Mouse (Mus musculus): Measurements from ENCODE around the gene Rflna. TPM values are rescaled to one million over a fixed set of nuclear protein-coding genes. Genes with fewer than 3 reads are reported as not detected.

Rflna gene
- polyA plus RNA-seq, 1 experiment from 2014 or later: 5.0 TPM

GRCm38 (mm10) chr5:125011628-125012027, 8.6 kb downstream of the Rflna start:
- Histone ChIP-seq H3K4me2 (no peak overlapping the region), H3K36me3 (peaks cover 55% of the 10 kb centered on the region), H3K4me3 (replicated peaks) (no peak overlapping the region), H3K4me1 (peaks cover 16% of the 10 kb centered on the region), H3K27me3 (no peaks in the 10 kb centered on the region; the same call in 1 of the 2 replicates), H3K9ac (no peak overlapping the region), H3K27ac (no peak overlapping the region), H3K9me3 (replicated peaks) (no peaks in the 10 kb centered on the region)
- 90% methylated on average over 8 of the region's 8 CpGs for WGBS
- ATAC-seq (replicated peaks; ENCODE audit: low FRiP score): no peak

DNA sequence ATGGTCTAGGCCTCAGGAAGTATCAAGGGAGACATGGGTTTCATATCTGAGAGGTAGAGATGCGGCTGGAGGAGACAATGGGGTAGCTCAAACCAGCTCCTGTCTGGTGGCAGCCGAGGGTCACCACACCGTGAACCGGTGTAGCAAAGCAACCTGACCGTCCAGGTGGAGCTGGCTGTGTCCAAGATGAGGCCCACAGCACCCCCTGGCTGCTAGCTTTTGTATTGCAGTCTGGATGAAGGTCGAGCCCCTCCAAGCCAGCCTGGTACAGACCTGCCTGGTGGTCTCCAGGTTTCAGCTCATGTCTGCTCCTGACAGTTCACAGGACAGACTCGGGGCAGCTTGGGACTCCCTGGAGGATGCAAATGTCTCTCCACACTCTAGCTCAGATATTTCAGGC, 11.5 kb downstream of the Rflna start:
- Histone ChIP-seq H3K27ac (no peak overlapping the region), H3K27me3 (no peaks in the 10 kb centered on the region), H3K4me3 (replicated peaks) (no peak overlapping the region), H3K4me1 (peaks cover 18% of the 10 kb centered on the region), H3K36me3 (peaks cover 77% of the 10 kb centered on the region), H3K4me2 (no peak overlapping the region), H3K9ac (no peak overlapping the region), H3K9me3 (replicated peaks) (no peaks in the 10 kb centered on the region)
- ATAC-seq (replicated peaks; ENCODE audit: low FRiP score): no peak
- WGBS: 42% methylated on average over 7 of the region's 7 CpGs

DNA sequence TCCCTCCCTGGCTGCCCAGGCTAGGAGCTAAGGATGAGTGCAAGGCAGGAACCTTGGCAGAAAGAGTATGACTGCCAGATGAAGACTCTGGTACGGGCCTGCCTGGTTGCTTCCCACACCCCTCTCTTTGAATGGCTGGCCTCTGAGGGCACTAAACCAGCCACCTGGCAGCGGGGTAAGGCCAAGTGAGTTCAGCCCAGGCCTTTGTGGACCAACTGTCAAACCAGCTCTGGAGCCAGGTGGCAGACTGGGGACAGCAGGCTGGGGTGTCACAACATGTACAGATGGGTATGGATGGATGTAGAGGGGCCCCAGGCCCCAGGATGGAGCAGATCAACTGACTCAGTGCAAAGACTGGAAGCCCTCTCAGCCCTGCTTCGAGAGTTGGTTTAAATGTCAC, 12.0 kb downstream of the Rflna start:
- 87% methylated on average over 3 of the region's 3 CpGs for WGBS
- H3K9me3 ChIP-seq (replicated peaks): no peaks in the 10 kb centered on the region
- no peak overlapping the region for H3K4me3 ChIP-seq (replicated peaks)
- no peaks in the 10 kb centered on the region for H3K27me3 ChIP-seq
- H3K27ac ChIP-seq: no peak overlapping the region
- no peak overlapping the region for H3K4me2 ChIP-seq
- no peak overlapping the region for H3K9ac ChIP-seq
- no peak for ATAC-seq (replicated peaks; ENCODE audit: low FRiP score)
- H3K4me1 ChIP-seq: peaks cover 22% of the 10 kb centered on the region
- H3K36me3 ChIP-seq: peaks cover 75% of the 10 kb centered on the region

DNA sequence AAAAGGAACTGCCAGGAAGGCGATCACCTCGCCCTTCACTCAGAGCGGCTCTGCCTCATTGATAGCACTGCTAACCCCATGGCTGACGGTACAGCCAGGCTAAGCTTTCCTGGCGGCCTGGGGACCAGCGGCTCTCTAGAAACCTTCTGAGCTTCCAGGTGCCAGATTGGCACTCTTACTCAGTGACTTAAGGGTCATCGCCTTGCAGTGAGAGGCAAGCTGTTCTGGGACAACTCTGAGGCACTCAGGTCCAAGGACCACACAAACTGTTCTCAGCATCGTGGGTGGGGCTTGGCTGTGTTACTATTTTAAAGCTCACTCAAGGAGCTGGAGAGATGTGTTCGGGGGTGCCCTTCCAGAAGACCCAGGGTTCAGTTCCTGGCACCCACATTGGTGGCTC, 12.6 kb downstream of the Rflna start:
- Histone ChIP-seq H3K27ac (no peak overlapping the region), H3K9me3 (replicated peaks) (no peaks in the 10 kb centered on the region), H3K4me2 (no peak overlapping the region), H3K36me3 (peaks cover 70% of the 10 kb centered on the region), H3K27me3 (no peaks in the 10 kb centered on the region), H3K9ac (no peak overlapping the region), H3K4me1 (peaks cover 19% of the 10 kb centered on the region), H3K4me3 (replicated peaks) (no peak overlapping the region)
- ATAC-seq (replicated peaks; ENCODE audit: low FRiP score): no peak
- 88% methylated on average over 9 of the region's 9 CpGs for whole genome bisulfite sequencing

DNA sequence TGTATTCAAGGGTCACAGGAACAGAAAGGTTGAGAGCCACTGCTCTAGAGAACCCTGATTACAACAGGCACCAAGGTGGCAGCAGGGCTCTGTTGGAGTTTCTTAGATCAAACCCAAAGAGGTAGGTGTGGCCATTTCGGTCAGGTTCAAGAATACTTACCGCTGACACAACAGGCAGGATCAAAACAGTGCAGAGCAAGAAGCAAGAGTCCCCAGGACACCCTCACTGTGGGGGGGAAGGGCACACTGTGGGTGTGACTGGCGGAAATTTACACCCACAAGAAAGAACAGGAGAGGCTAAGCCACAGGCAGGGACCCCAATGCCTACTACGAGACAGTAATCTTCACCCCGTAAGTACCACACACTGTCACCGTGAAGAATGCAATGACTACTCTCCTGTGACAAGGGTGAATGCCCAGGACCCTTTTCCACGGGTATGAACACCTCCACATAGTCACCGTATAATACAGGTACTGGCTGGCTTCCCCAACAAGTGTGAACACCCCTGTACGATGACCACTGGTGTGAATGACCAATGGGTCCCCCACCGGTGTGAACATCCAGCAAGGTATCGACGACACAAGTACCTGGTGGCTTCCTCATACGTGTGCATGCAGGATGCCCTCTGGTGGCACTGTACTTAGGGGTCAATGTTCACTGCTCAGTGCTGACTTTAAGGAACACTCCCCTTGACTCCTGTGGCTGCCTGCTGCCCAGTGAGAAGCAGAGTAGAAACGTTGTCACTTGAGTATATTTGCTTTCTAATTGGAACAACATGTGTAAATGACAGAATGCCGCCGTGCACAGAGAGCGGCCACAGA, 13.6 kb downstream of the Rflna start:
- H3K4me2 ChIP-seq: no peak overlapping the region
- H3K36me3 ChIP-seq: peaks cover 67% of the 10 kb centered on the region
- no peak overlapping the region for H3K27ac ChIP-seq
- no peak overlapping the region for H3K9ac ChIP-seq
- H3K9me3 ChIP-seq (replicated peaks): no peaks in the 10 kb centered on the region
- H3K4me3 ChIP-seq (replicated peaks): no peak overlapping the region
- ATAC-seq (replicated peaks; ENCODE audit: low FRiP score): no peak
- peaks cover 15% of the 10 kb centered on the region for H3K4me1 ChIP-seq
- WGBS: 83% methylated on average over 17 of the region's 17 CpGs
- H3K27me3 ChIP-seq: no peaks in the 10 kb centered on the region

DNA sequence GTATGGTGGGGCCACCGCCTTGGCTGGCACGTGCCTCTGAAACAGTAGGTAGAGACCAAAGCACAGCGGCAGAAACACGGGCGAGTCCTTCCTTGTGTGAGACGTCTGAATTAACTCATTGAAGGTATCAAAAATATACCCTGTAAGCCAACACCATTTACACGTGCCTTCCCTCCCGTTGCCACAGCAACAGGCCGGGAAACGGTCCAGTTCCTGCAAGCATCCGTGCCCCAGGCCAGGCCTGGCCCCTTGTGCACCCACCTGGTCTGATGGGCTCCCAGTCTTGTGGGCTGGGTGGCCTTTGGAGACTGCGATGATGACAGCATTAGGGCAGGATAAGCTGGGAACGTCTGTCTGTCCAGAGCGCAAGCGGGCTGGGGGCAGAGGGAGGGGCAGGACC, 14.3 kb downstream of the Rflna start:
- 0 out of 2 replicates have a peak, but pooled peaks have one; percentile 12 for ATAC-seq (replicated peaks; ENCODE audit: low FRiP score)
- no peak overlapping the region for H3K9ac ChIP-seq
- H3K36me3 ChIP-seq: peaks cover 73% of the 10 kb centered on the region
- H3K27me3 ChIP-seq: no peaks in the 10 kb centered on the region
- no peak overlapping the region for H3K27ac ChIP-seq
- no peak overlapping the region for H3K4me2 ChIP-seq
- no peak overlapping the region for H3K4me3 ChIP-seq (replicated peaks)
- WGBS: 55% methylated on average over 15 of the region's 15 CpGs
- no peaks in the 10 kb centered on the region for H3K9me3 ChIP-seq (replicated peaks)
- peaks cover 15% of the 10 kb centered on the region for H3K4me1 ChIP-seq

- peaks cover 79% of the 10 kb centered on the region for H3K36me3 ChIP-seq
- 78% methylated on average over 5 of the region's 5 CpGs for WGBS
- H3K27ac ChIP-seq: no peak overlapping the region
- 0 out of 2 replicates have a peak, but pooled peaks have one; percentile 6 for ATAC-seq (replicated peaks; ENCODE audit: low FRiP score)
- peaks cover 15% of the 10 kb centered on the region for H3K4me1 ChIP-seq
- no peak overlapping the region for H3K9ac ChIP-seq
- H3K9me3 ChIP-seq (replicated peaks): no peaks in the 10 kb centered on the region
- H3K4me3 ChIP-seq (replicated peaks): no peak overlapping the region
- H3K27me3 ChIP-seq: no peaks in the 10 kb centered on the region
- H3K4me2 ChIP-seq: no peak overlapping the region
Measured at GRCm38 (mm10) chr5:125019099-125019498, 16.1 kb downstream of the Rflna start.

GRCm38 (mm10) chr5:125021298-125021697, 18.3 kb downstream of the Rflna start:
- Histone ChIP-seq H3K27me3 (no peaks in the 10 kb centered on the region), H3K9me3 (replicated peaks) (no peaks in the 10 kb centered on the region), H3K36me3 (peaks cover 84% of the 10 kb centered on the region), H3K4me1 (peaks cover 15% of the 10 kb centered on the region), H3K4me3 (replicated peaks) (no peak overlapping the region), H3K9ac (no peak overlapping the region), H3K27ac (no peak overlapping the region), H3K4me2 (no peak overlapping the region)
- WGBS: 77% methylated on average over 11 of the region's 11 CpGs
- no peak for ATAC-seq (replicated peaks; ENCODE audit: low FRiP score)

DNA sequence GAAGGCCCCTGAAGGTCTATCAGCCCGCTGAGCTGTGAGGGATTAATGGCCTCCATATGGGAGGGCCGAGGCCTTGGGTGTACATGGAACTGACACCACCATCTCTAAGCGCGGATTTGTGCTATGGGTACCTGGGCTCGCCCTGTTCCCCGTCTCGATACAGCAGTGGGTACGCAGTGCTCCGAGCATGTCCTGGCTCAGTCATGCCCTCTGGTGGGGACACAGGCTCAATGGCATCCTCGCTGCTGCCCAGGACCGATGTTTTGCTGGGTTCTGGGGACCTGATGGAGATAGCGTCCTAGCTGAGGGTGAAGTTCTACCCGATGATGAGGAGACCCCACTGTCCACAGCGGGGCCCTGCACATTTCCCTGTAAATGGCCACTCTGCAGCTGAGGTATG, 21.0 kb downstream of the Rflna start:
- no peak overlapping the region for H3K9ac ChIP-seq
- WGBS: 86% methylated on average over 14 of the region's 14 CpGs
- H3K27ac ChIP-seq: no peak overlapping the region
- peaks cover 84% of the 10 kb centered on the region for H3K36me3 ChIP-seq
- no peaks in the 10 kb centered on the region for H3K9me3 ChIP-seq (replicated peaks)
- 0 out of 2 replicates have a peak, but pooled peaks cover 6% of the 10 kb centered on the region for H3K4me1 ChIP-seq
- no peak for ATAC-seq (replicated peaks; ENCODE audit: low FRiP score)
- no peaks in the 10 kb centered on the region for H3K27me3 ChIP-seq
- H3K4me2 ChIP-seq: no peak overlapping the region
- no peak overlapping the region for H3K4me3 ChIP-seq (replicated peaks)

DNA sequence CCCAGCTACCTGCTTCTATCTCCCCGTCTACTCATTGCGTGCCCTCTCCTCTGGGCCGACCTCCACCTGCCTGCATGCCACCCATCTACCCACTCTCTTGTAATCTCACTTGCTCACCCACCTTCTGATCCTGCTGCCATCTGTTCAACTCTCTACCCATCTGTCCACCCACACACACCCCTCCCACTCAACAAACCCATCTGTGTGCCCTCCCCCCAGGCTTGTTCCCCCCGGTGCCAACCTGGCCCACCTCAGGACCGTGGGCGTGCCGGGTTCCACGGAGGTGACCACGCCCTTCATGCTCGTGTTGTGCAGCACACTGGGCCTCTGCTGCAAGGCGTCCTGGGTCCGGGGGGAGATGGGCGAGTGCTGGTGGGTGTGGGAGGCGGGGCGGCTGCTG, 25.4 kb downstream of the Rflna start:
- ATAC-seq (replicated peaks; ENCODE audit: low FRiP score): no peak
- WGBS: 92% methylated on average over 15 of the region's 15 CpGs
- no peaks in the 10 kb centered on the region for H3K4me1 ChIP-seq

DNA sequence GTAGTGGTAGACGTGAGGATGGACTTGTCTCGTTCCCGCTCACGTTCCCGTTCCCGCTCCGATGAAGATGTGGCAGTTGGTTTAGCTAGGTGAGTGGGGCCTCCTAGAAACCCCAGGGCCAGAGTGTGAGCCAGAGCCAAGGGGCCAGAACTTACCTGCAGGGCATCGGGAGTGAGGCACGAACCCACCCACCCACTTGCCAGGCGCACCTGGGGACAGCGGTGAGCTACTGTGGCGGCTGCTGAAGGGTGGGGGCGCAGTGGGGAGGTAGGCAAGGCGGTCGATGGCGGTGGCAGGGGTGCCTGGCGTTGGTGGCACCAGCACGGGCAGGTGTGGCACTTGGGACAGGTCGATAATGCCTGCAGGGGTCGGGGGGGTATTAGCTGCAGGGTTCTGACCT, 25.9 kb downstream of the Rflna start:
- no peaks in the 10 kb centered on the region for H3K9me3 ChIP-seq (replicated peaks)
- H3K36me3 ChIP-seq: peaks cover 100% of the 10 kb centered on the region
- no peak overlapping the region for H3K4me3 ChIP-seq (replicated peaks)
- no peaks in the 10 kb centered on the region for H3K27me3 ChIP-seq
- no peak for ATAC-seq (replicated peaks; ENCODE audit: low FRiP score)
- no peak overlapping the region for H3K9ac ChIP-seq
- no peak overlapping the region for H3K4me2 ChIP-seq
- 95% methylated on average over 20 of the region's 20 CpGs for WGBS
- no peak overlapping the region for H3K27ac ChIP-seq
- H3K4me1 ChIP-seq: no peaks in the 10 kb centered on the region

More for the DNA sequence above, 25.4 kb downstream of the Rflna start:
- Histone ChIP-seq H3K27ac (no peak overlapping the region), H3K4me3 (replicated peaks) (no peak overlapping the region), H3K36me3 (peaks cover 100% of the 10 kb centered on the region), H3K4me2 (no peak overlapping the region), H3K9me3 (replicated peaks) (no peaks in the 10 kb centered on the region), H3K27me3 (no peaks in the 10 kb centered on the region), H3K9ac (no peak overlapping the region)

DNA sequence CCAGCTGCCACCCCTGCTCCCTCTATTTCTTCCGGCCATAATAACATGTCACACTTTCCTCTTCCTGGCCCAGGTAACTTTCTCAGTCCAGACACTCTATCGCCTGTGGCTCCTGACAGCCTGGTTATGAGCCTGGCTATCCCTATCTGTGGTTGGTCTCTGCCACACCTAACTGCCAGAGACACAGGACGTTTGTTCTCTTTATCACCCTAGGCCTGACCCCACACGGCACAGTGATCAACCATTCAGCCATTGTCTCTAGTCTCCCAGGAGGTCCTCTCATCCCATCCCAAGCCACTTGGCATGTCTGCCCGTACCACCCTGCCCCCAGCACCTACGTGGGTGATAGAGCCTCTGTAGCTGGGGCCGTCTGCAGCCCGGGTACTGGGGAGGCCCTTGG, 33.5 kb downstream of the Rflna start:
- no peaks in the 10 kb centered on the region for H3K9me3 ChIP-seq (replicated peaks)
- H3K9ac ChIP-seq: no peak overlapping the region
- no peak overlapping the region for H3K4me3 ChIP-seq (replicated peaks)
- H3K27me3 ChIP-seq: no peaks in the 10 kb centered on the region
- ATAC-seq (replicated peaks; ENCODE audit: low FRiP score): no peak
- no peak overlapping the region for H3K4me2 ChIP-seq
- H3K4me1 ChIP-seq: peaks cover 18% of the 10 kb centered on the region
- 86% methylated on average over 8 of the region's 8 CpGs for WGBS
- H3K27ac ChIP-seq: no peak overlapping the region
- H3K36me3 ChIP-seq: peaks cover 96% of the 10 kb centered on the region
